Mouse (Mus musculus): ENCODE measurements around the gene Efnb2.

Efnb2 gene

GRCm38 (mm10) chr8:8655346-8656340 lies 5.4 kb downstream of the Efnb2 start:
- CTCF ChIA-PET, result no interaction called here

- CTCF ChIA-PET, result no interaction called here
Measured at GRCm38 (mm10) chr8:8653906-8654489, 7.0 kb downstream of the Efnb2 start.

GRCm38 (mm10) chr8:8653343-8653742 lies 7.7 kb downstream of the Efnb2 start:
- CTCF ChIA-PET, result no interaction called here

GRCm38 (mm10) chr8:8652388-8652787 lies 8.7 kb downstream of the Efnb2 start:
- CTCF ChIA-PET, result no interaction called here

- CTCF ChIA-PET, result no interaction called here
Measured at GRCm38 (mm10) chr8:8649944-8650343, 11.1 kb downstream of the Efnb2 start.

- CTCF ChIA-PET, result no interaction called here
Measured at GRCm38 (mm10) chr8:8649536-8649935, 11.5 kb downstream of the Efnb2 start.

- CTCF ChIA-PET, result no interaction called here
Measured at GRCm38 (mm10) chr8:8648686-8649085, 12.4 kb downstream of the Efnb2 start.

GRCm38 (mm10) chr8:8647824-8648223 lies 13.2 kb downstream of the Efnb2 start:
- CTCF ChIA-PET, result no interaction called here

GRCm38 (mm10) chr8:8647319-8647718 lies 13.7 kb downstream of the Efnb2 start:
- CTCF ChIA-PET, result no interaction called here

- CTCF ChIA-PET, result no interaction called here
Measured at GRCm38 (mm10) chr8:8644160-8644915, 16.7 kb downstream of the Efnb2 start.

- CTCF ChIA-PET, result no interaction called here
Measured at GRCm38 (mm10) chr8:8640264-8640588, 20.8 kb downstream of the Efnb2 start.

- CTCF ChIA-PET, result no interaction called here
Measured at GRCm38 (mm10) chr8:8639569-8640263, 21.3 kb downstream of the Efnb2 start.

GRCm38 (mm10) chr8:8631394-8631793 lies 29.6 kb downstream of the Efnb2 start:
- CTCF ChIA-PET, result no interaction called here

GRCm38 (mm10) chr8:8624017-8624416 lies 37.0 kb downstream of the Efnb2 start:
- CTCF ChIA-PET, result no interaction called here

- CTCF ChIA-PET, result no interaction called here
Measured at GRCm38 (mm10) chr8:8623486-8623885, 37.6 kb downstream of the Efnb2 start.

GRCm38 (mm10) chr8:8622476-8622875 lies 38.6 kb downstream of the Efnb2 start:
- CTCF ChIA-PET, result no interaction called here

- CTCF ChIA-PET, result no interaction called here
Measured at GRCm38 (mm10) chr8:8622031-8622430, 39.0 kb downstream of the Efnb2 start.

- CTCF ChIA-PET, result no interaction called here
Measured at GRCm38 (mm10) chr8:8621236-8621917, 39.7 kb downstream of the Efnb2 start.

- CTCF ChIA-PET, result no interaction called here
Measured at GRCm38 (mm10) chr8:8620536-8620935, 40.5 kb downstream of the Efnb2 start.

GRCm38 (mm10) chr8:8619221-8620194 lies 41.5 kb downstream of the Efnb2 start:
- CTCF ChIA-PET, result no interaction called here
